Mouse (Mus musculus): ENCODE measurements around the gene Mst1r.

The Mst1r gene

DNA sequence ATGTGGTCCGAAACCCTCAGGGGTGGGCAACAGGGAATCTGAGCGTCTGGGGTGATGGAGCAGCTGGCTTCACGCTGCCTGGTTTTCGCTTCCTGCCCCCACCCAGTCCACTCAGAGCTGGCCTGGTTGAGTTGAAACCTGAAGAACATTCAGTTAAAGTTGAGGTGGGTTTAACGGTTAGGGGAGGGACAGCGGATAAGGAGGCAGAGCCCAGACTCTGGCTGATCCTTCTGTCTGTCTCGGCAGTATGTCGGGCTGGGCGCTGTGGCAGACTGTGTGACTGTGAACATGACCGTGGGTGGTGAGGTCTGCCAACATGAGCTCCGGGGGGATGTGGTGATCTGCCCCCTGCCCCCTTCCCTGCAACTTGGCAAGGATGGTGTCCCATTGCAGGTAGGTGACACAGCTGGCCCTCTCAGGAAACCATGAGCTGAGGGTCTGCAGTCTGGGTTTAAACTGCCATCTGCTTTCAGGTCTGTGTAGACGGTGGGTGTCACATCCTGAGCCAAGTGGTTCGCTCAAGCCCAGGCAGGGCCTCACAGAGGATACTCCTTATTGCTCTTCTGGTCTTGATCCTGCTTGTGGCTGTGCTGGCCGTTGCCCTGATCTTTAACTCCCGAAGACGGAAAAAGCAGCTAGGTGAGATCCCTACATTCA lies 8.2 kb downstream of the Mst1r start:
- no peak for DNase-seq

DNA sequence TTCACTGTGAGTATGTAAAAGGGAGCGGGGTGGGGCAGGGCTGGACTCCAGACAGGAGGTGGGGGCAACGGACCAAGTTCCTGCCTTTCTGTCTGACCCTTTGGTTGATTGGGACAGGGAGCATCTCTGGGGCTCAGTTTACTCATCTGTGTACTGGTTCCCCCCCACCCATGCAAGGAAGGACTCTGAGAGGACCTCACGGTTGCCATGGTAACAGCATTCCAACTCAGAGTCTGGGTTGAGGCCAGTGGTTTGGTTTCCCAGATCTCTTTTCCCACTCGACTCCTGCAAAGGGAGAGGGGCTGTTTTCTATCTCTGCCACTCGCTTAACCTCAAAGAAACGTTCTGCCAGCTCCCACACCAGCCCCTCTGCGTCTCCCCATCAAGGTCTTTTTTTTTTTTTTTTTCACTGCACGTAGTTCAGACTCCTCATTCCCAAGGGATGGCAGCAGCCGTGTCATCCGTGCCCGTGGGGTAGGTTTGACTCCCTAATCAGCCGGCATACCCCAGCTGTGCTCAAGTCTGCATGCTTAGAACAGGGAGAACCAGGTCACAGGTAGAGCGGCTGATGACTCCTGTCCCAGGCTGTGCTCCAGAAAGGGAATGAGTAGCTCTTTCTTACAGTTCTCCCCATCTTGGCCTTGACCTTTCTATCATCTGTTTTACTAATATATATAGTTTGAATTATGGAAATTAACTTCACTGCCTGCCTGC lies 11.4 kb downstream of the Mst1r start:
- DNase-seq: no peak

DNA sequence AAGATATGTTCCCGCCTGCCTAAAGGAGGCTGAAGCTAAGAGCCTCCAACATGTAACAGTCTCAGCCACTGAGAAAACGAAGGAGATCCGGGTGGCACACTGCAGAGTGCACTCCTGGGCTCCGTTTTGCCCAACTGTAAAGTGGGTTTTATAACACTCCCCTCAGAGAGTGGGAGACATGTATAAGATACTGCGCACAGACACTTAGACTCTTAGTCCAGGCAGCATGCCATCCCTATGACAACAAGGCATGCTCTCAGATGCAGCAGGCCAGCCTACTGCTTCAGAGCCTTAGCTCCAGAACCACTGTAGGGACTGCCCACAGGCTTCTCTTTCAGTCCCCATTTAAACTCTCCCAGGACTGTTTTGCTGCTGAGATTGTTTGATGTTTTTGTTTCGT lies 12.2 kb downstream of the Mst1r start:
- no peak for DNase-seq

DNA sequence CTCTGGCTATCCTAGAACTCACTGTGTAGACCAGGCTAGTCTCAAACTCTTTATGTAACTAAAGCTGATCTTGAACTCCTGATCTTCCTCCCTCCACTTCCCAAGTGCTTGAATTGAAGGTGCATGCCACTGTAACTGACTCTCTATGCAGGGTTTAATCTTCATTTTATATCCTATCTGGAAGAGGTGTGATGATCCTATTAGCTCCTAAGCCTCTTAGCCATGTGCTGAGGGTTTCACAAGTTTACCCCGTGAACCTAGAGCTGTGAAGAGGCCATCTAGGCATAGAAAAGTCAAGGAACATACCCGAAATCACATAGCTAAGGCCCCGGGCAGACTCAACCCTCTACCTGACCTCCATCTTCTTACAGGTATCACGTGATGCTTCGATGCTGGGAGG lies 12.8 kb downstream of the Mst1r start:
- DNase-seq: no peak

DNA sequence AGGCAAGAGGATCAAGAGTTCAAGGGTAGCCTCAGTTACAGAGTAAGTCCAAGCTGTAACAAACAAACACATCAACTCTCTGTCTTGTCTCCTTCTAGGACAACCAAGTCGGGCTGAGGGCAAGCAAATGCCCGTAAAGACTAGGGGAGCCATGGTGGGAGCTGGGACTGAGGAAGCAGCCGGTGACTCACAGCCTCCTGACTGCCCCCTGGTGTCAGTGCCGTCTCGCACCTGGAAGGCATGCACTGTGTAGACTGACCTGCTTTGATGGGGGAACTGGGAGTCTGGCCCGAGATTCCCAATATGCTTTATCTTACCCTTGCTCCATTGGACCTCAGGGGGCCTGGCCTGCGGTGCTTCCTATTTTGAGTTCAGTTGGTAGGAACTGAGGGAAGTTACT lies 16.3 kb downstream of the Mst1r start:
- DNase-seq: peak; percentile 19 to 52

DNA sequence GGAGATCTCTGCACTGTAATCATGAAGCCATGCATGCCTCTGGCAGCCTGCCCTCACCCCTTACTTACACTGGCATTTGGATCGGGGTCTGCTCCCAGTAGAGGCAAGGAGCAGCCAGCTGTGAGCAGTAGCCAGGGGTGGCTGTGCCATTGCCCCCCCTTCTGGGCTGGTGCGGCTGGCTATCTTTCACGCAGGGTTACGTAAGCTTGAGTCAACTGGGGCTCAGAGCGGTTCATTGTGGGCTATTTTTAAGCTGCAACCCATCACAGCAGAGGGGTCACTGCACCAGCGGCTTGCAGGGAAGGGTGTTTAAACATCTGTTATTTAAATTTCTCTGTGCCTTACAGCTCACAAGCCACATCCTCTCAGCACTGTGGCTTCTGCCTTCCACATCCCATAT lies 17.3 kb downstream of the Mst1r start:
- DNase-seq: no peak

DNA sequence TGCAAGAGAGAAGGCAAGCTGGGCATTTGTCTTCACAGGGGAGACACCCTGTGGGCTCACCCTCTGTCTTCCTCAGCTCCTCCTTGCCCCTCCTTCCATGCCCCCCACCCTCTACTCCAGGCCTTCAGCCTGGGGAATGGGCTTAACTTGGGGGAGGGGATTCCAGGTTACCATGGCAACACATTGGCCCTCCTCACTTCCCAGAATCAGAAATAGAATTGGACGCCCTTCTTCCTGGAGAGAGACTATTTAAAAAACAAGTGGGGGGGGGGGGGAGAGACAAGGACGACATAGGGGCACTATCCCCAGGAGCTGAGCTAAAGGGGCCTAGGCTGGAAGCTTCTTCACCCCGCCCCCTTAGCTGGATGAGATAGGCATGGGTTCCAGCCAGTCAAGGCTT lies 18.6 kb downstream of the Mst1r start:
- no peak for DNase-seq

DNA sequence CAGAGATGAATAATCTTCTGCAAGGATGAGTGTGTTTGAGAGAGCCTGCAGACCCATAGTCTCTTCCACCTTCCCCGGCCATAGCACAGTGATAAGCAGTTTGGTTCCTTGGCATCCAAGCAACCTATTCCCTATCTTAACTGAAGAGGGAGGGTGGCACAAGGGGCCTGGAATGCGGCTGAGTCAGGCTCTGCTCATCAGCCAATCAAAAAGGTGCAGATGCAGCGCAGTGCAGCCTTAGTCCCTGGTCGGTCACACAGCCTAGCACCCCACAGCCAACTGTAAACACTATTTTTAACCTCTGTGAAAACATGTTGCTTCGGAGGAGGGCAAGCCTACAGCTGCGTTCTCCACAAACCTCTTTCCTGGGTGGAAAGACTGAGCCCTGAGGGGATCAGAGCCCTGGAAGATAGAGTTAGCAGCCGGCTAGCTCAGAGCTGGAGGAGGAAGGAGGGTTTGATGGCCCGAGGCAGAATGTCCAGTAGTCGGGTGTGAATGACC lies 20.3 kb downstream of the Mst1r start:
- DNase-seq: no peak

DNA sequence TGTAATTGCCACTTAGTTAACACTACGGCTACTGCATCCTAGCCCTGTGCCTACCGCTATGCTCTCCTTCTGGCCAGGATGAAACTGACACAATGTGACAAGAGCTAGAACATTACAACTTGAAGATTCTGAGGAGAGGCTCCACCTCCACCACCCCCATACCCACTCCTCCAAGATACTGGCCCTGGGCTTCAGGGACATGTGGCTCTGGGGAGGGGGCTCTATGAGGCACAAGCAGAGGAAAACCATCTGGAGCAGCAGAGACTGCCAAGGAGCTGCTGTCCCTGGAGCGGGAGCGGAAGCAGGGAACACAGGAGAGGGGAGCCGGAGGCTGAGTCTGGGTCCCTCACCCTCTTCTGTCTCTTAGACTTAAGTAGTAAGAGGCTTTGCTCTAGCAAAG lies 21.1 kb downstream of the Mst1r start:
- no peak for DNase-seq

DNA sequence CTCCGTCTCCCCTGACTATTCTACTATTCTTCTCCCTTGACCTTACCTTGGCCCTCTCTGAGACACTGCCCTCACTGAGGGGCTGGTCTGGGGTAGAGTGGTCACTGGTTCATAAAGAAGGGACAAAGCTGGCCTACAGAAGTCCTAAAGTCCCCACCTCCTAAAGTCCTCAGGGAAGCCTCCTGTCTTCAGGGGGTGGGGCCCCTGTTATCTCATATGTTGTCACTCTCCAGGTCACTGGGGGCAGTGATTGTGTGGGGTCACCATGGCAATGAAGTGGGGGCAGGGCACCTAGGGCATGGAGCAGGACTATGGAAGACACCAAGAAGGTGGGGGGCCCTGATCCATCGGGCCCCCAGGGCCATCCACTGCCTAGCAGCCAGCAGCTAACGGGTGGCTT lies 21.5 kb downstream of the Mst1r start, which contains the start of gene Actl11:
Gene Actl11, plus strand, starts transcription at position 301 of the 400 bp plus-strand sequence.
- DNase-seq: no peak

DNA sequence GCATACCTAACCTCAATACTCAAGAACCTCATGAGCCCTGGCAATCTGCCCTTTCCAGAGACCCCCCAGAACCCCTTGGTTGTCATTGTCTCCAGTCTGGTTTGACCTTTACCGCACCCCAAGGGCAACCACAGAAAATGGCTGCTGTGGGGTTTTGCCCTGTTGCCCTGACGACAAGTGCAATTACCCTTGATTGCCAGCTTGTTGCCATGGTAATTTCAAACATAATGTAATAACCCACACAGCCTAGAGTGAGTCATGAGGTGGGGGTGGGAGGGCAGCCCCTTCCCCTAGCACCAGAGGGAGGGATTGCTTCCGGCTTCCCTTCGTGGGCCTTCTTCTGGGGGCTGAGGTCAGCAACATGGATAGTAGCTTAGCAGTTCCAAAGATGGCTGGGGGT lies 25.5 kb downstream of the Mst1r start:
- DNase-seq: no peak

DNA sequence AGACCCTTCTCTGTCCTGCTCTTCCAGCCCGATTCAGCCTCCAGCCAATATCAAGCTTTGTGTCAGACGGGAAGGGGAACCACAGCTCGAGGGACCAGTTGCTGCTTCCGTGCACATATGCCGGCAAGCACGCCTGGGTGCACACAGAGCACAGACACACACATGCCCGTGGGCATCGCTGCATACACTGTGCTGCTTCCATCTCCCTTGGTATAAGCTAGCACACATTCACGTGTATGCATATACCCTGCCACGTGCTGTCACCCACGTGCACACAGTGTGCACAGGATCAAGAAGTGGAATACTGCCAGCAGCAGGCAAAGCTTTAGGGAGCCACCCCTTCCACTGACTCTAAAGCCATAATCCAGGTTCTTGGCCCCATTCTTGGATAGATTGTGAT lies 27.5 kb downstream of the Mst1r start:
- peak; percentile 25 to 29 for DNase-seq

DNA sequence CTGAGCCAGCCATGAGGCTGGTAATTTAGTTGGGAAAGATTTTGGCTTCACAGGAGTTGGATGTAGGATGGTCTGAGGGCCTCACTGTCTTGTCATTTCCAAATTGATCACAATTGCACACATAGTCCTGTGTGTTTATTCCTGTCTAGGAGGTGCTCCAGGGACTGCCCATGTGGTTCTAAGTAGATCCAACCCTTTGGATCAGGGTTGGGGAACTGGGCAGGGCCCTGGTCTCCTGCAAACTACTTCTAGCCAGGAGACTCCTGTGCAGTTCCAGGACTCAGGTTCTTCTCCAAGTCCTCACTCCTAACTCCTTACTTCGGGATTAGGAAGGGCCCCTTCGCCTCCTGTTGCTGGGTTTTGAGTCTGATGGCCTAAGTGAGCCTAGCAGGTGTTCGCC lies 28.7 kb downstream of the Mst1r start, which contains the start of gene Camkv:
Gene Camkv, plus strand, starts transcription at position 301 of the 400 bp plus-strand sequence.
- DNase-seq: no peak

DNA sequence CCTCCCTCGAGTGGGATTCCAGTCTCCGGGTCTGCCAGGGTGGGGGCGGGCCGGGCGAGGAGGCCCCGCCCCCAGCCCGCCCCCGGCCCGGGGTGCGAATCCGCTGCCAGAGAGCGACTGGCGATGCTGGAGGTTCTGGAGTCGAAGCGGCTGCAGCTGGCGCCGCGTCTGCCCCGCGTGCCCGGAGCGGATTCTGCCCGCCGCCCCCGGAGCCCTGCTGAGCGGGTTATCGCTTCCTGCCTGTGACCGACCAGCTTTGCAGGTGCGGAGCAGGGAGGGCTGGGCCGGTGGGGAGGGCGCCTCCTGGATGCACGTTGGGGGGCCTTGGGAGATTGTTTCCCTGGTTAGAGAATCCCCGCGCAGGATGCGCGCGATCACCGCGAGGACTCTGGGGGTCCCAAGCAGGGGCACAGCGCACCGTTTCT lies 29.1 kb downstream of the Mst1r start:
- peak; percentile 30 to 47 for DNase-seq

DNA sequence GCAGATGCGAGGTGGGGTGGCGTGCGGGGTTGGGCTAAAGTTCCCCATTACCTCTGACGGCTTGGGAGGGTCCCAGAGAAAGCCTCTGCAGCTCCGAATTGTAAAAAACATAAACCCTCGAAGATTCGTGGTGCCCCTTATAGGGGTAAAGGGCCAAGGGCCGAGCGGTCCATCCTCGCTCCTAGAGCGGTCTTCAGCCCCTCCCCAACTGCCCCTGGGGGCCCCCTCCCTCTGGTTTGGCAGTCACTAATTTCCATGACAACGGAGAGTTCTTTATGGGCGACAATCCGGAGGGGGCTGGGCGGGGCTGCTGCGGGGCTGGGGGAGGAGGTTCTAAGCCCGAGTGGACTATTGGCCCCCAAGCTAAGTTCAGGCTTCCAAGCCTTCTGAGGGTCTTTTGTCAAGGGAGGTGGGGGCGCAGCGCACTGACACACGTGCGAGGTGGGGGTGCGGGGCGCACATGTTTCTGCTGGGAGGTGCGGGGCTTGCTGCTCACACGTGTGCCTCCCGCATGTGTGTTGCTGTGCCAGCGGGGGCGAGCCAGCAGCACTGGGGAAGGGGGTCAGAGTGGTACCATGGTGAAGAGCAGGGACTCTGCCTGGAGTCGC lies 29.6 kb downstream of the Mst1r start:
- no peak for DNase-seq

DNA sequence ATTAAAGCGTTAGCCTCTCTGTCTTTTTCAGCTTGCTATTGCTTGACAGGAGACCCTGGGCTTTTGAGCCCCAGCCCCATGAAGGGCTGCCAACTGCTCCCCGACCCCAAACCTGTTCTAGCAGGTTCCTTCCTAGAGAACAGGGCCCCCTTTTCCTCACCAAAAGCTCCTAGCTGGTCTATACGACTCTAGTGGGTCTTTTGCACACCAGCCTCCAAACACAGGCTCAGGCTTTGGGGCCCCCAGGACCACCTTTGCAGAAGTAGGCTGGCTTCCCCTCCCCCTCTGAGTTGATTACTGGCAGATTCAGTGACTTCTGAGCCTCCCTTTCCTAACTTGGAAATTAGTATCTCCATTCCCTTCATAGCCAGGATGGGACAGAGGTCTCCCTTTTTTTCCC lies 30.2 kb downstream of the Mst1r start:
- DNase-seq: no peak

DNA sequence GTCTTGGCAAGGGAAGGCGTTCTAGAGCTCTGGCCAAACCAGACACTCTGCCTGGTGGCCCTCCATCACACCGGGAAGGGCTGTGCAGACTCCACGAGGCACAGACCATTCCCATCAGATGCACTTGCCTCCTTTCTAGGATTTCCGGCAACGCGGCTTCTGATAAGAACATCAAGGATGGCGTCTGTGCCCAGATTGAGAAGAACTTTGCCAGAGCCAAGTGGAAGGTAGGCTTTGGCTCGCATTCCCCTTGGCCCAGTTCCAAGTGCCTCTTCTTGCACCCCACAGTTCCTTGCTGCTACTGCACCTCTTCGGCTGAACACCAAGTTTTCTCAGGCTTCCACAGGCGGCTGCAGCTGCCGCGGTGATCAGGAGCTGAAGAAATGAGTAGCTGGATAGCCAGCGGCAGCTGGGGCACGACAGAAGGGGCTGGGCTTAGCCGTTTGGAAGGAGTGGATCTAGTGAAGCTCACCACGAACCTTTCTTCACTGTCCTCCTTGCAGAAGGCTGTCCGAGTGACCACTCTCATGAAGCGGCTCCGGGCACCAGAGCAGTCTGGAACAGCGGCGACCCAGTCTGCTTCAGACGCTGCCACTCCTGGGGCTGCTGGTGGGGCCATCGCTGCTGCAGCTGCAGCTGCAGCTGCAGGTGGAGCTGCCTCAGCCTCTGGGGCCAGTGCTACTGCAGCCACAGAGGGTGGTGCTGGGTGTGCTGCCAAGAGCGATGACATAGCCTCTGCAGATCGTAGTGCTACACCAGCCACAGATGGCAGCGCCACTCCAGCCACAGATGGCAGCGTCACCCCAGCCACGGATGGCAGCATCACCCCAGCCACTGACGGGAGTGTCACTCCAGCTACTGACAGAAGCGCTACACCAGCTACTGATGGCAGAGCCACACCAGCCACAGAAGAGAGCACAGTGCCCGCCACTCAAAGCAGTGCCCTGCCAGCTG lies 40.8 kb downstream of the Mst1r start:
- DNase-seq: peak; percentile 46 to 61

DNA sequence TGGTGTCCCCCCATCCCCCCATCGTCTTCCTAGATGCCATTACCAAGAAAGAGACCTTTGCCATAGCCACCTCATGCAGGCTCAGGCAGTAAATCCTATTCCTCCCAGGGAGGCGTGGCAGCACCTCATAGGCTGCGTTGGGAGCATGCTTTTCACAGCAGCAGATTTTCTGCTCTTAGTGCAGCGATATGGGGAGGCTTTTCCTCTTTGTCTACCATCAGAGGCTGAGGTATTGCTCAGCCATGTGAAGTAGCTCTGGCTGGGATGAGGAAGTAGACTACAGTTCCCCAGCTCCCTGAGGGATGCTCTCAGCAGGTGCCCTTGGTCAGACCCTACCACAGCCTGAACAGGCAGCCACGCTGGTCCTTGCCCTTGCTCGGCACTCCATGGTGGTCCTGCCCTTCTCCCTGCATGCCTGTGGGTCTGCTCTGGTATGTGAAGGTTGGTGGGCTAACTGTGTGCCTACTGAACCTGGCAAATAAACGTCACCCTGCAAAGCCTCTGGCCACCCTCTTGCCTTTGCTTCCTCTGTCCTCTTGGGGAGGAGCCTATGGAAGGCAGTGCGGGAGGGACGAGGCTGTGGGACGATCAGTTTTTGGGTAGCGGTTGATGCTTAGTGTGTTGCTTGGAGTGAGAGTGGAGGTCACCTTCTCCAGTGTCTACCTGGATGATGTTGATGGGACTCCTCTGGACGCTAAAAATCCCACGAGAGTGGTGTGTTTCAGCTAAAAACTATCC lies 42.7 kb downstream of the Mst1r start:
- DNase-seq: no peak

DNA sequence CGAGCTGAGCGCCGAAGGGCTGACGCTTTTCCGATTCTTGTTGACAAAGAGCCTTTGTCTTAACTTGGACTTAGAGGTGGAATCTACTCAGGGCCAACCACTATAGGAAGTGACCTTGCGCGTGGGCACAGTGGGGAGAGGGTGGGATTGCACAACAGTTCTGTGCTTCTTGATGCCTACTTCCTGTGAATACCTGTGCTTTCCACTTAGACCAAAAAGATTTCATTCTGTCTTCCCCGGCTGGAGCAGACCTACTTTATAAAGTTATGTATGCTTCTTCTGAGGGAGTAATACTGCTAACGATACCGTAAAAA lies 43.2 kb downstream of the Mst1r start, which contains the start of gene Traip:
Gene Traip, plus strand, starts transcription at position 215 of the 314 bp plus-strand sequence.
- DNase-seq: no peak

DNA sequence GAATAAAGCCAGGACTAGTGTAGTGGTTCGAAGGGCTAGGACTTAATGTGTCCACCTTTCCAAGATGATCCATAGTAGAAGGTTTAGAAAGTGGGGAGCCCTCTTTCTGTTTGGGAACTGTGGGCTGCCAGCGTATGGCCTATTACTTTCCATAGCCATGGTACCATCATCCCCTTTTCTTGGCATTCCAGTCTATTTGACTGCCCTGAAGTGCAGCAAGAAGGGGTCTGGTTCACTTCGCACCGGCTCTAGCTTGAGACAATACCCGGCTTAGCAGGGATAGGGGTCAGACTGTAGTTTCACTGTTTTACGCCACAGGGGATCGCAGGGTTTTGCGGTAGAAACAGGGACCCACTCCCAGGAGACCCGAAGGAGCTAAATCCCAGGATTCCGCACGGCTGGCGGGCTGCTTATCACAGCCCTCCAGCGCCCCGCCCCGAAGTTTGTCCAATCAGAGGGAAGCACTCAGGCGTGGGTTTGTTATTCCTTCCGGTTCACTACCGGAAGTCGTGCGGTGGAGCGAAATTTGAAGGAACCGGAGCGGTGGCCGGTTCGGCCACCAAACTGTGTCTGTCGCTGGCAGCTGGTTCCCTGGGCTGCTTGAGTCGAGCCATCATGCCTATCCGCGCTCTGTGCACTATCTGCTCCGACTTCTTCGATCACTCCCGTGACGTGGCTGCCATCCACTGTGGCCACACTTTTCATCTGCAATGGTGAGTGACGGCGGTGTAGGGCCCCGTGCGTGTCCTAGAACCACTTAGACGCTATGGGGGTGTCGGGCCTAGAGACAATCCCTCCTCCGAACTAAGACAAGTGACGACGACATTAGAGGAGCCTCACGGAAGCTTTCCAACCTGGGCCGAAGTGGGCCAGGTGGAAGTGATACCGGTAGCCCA lies 44.0 kb downstream of the Mst1r start:
- DNase-seq: peak; percentile 89 to 95
